Mouse (Mus musculus) thymus, adult 2 months (tissue): Measurements from ENCODE around the gene Olfr368. TPM values are rescaled to one million over a fixed set of nuclear protein-coding genes. Genes with fewer than 3 reads are reported as not detected.
A peak's percentile ranks its signal among the peaks of the same experiment; 100 is the strongest.

Source experiments
- DNase-seq: peaks from one replicate; pipeline ENCODE4 v3.0.0; 2021
- H3K27ac ChIP-seq: fragments of 200-500 bp; 2 replicates; pipeline ENCODE4 v1.5.1; 2012; ENCODE audit warnings: low read length, control low read depth; ENCODE audit not compliant: control insufficient read depth, insufficient read depth
- H3K27me3 ChIP-seq: fragments of 200-500 bp; 2 replicates; pipeline ENCODE4 v1.6.1; 2012; ENCODE audit warnings: mild to moderate bottlenecking, low read length, moderate library complexity, mixed read lengths; ENCODE audit not compliant: control insufficient read depth, insufficient read depth
- H3K36me3 ChIP-seq: fragments of 200-500 bp; 2 replicates; pipeline ENCODE4 v1.6.1; 2012; ENCODE audit warnings: mild to moderate bottlenecking, low read length, moderate library complexity; ENCODE audit not compliant: control insufficient read depth, insufficient read depth
- H3K4me1 ChIP-seq: fragments of 200-500 bp; replicated peaks from 2 replicates; pipeline ENCODE4 v1.6.1; 2012; ENCODE audit warnings: low read length; ENCODE audit not compliant: control insufficient read depth, insufficient read depth
- H3K4me3 ChIP-seq: fragments of 200-500 bp; 2 replicates; pipeline ENCODE4 v1.5.1; 2012; ENCODE audit warnings: mild to moderate bottlenecking, low read length, control low read depth, moderate library complexity; ENCODE audit not compliant: control insufficient read depth, insufficient read depth
- CTCF ChIP-seq: fragments of 200-500 bp; IDR thresholded peaks from 2 replicates; pipeline ENCODE4 v1.5.1; 2012; ENCODE audit warnings: mild to moderate bottlenecking, control low read depth, low read length, moderate library complexity, borderline replicate concordance; ENCODE audit not compliant: control insufficient read depth, poor library complexity, insufficient read depth; ENCODE audit errors: extremely low read depth
- POLR2A ChIP-seq: fragments of 200-500 bp; IDR thresholded peaks from 2 replicates; pipeline ENCODE4 v1.6.1; 2012; ENCODE audit warnings: mild to moderate bottlenecking, low read length, control low read depth, moderate library complexity; ENCODE audit not compliant: control insufficient read depth, poor library complexity, insufficient read depth; ENCODE audit errors: extremely low read depth
- WGBS: fragments of 180-500 bp; shearing (Covaris S2); methylation state at CpG from one replicate; pipeline ENCODE4 v1.1.7; 2018; 5-methylcytosine and 5-hydroxymethylcytosine counted together
- polyA plus RNA-seq: library from polyadenylated mRNA; depleted of rRNA; stranded (reverse); fragments of >200 nt; gene quantifications from 2 replicates; pipeline ENCODE4 v1.2.3, GENCODE M21; 2012; rRNA removed

Gene Olfr368
- polyA plus RNA-seq, 1 experiment: not detected

- H3K27ac ChIP-seq: no peak overlapping the region
- peaks cover 15% of the 10 kb centered on the region for H3K36me3 ChIP-seq
- H3K4me1 ChIP-seq: peaks cover 3% of the 10 kb centered on the region; the same call in 1 of the 2 replicates
- peak; percentile 7 for DNase-seq
- no peak for TF ChIP-seq CTCF
- TF ChIP-seq POLR2A: no peak
- 93% methylated on average over 2 of the region's 2 CpGs for WGBS
- no peaks in the 10 kb centered on the region for H3K27me3 ChIP-seq
- no peak overlapping the region for H3K4me3 ChIP-seq
Measured at GRCm38 (mm10) chr2:37359908-37360307, 33.6 kb downstream of the Olfr368 start.

- Histone ChIP-seq H3K4me1 (no peaks in the 10 kb centered on the region), H3K27me3 (no peaks in the 10 kb centered on the region), H3K36me3 (peaks cover 15% of the 10 kb centered on the region), H3K27ac (no peak overlapping the region), H3K4me3 (no peak overlapping the region)
- 76% methylated on average over 2 of the region's 2 CpGs for WGBS
- no peak for TF ChIP-seq CTCF
- TF ChIP-seq POLR2A: no peak
- no peak for DNase-seq
Measured at GRCm38 (mm10) chr2:37370651-37371050, 44.3 kb downstream of the Olfr368 start.

DNA sequence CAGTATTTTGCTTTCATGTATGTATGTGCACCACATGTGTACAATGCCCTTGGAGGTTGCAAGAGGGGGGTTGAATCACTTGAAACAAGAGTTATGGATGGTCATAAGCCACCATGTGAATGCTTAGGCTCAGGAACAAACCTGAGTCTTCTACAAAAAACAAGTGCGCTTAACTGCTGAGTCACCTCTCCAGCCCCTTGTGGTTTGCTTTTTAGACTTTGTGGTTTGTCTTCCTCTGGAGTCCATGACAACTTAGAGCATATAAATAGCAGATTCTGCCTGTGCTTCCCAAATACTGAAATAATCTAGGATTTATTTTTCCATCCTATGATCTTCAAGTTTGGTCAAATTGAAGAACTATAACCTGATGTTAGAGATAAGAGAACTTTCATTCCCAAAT is 49.7 kb downstream of the Olfr368 start:
- Histone ChIP-seq H3K4me1 (no peaks in the 10 kb centered on the region), H3K27me3 (no peaks in the 10 kb centered on the region), H3K4me3 (no peak overlapping the region), H3K36me3 (peaks cover 46% of the 10 kb centered on the region), H3K27ac (no peak overlapping the region)
- no peak for DNase-seq
- 43% methylated on average over 1 of the region's 1 CpGs for WGBS
- TF ChIP-seq POLR2A (no peak), CTCF (no peak)

GRCm38 (mm10) chr2:37380189-37380588 is 53.9 kb downstream of the Olfr368 start:
- H3K36me3 ChIP-seq: peaks cover 58% of the 10 kb centered on the region
- DNase-seq: peak; percentile 65

More at GRCm38 (mm10) chr2:37380189-37380588, 53.9 kb downstream of the Olfr368 start:
- WGBS: 71% methylated on average over 2 of the region's 2 CpGs
- Histone ChIP-seq H3K27ac (no peak overlapping the region), H3K4me1 (no peaks in the 10 kb centered on the region), H3K4me3 (no peak overlapping the region), H3K27me3 (no peaks in the 10 kb centered on the region)
- TF ChIP-seq CTCF (no peak), POLR2A (no peak)

Other genes with a start within 250 kb of the Olfr368 start
- not detected in 2 replicates for gene Olfr361, start 237.2 kb upstream of the Olfr368 start, polyA plus RNA-seq
- not detected in 2 replicates for gene Olfr362, start 208.6 kb upstream of the Olfr368 start, polyA plus RNA-seq
- gene Olfr364-ps1, start 187.2 kb upstream of the Olfr368 start, polyA plus RNA-seq: not detected in 2 replicates
- not detected in 2 replicates for gene Olfr365, start 138.3 kb upstream of the Olfr368 start, polyA plus RNA-seq
- not detected in 2 replicates for gene Olfr366, start 114.9 kb upstream of the Olfr368 start, polyA plus RNA-seq
- gene Pdcl, start 32.8 kb downstream of the Olfr368 start, polyA plus RNA-seq: 17.0 and 17.7 TPM in 2 replicates
- 13.8 and 14.8 TPM in 2 replicates for gene Rc3h2, start 96.4 kb downstream of the Olfr368 start, polyA plus RNA-seq
- gene Zbtb26, start 116.6 kb downstream of the Olfr368 start, polyA plus RNA-seq: 4.6 and 5.0 TPM in 2 replicates
- 3.3 and 3.6 TPM in 2 replicates for gene Zbtb6, start 116.7 kb downstream of the Olfr368 start, polyA plus RNA-seq
- 10.6 and 11.3 TPM in 2 replicates for gene Rabgap1, start 116.8 kb downstream of the Olfr368 start, polyA plus RNA-seq
- gene Gpr21, start 189.8 kb downstream of the Olfr368 start, polyA plus RNA-seq: 0.31 and 0.47 TPM in 2 replicates